In genomic region chr16:95718119-95718518, GRCm38 (mm10) we compare ENCODE assay signal across 17 mouse cellular contexts. TPM values are rescaled to one million over a fixed set of nuclear protein-coding genes. Genes with fewer than 3 reads are reported as not detected.
DNase-seq lines count a peak whose midpoint lies in the region; ATAC-seq and TF ChIP-seq lines count a peak whose summit lies in the region.
"Had no signal": no experiment of that assay in that cellular context is flagged by ENCODE, and none has a peak within 500 bp of the region (broad histone marks: within the 10 kb centered on the region; RNA-seq: fewer than 3 reads in every experiment).

No protein-coding gene starts in this region.

- H3K36me3 ChIP-seq in kidney, postnatal 0 days (ENCODE audit: insufficient read depth, low read length), result peaks cover 73% of the 10 kb centered on the region
- peaks cover 82% of the 10 kb centered on the region for H3K36me3 ChIP-seq in kidney, embryonic 16.5 days (ENCODE audit: insufficient read depth, low read length)
- H3K36me3 ChIP-seq in forebrain, embryonic 15.5 days, result peaks cover 58% of the 10 kb centered on the region

- H3K9ac ChIP-seq in kidney, postnatal 0 days (ENCODE audit: low read depth, low read length), result no peak overlapping the region
- H3K9ac ChIP-seq in kidney, embryonic 16.5 days (replicated peaks; ENCODE audit: low read length), result no peak overlapping the region
- no peak overlapping the region for H3K9ac ChIP-seq in forebrain, embryonic 15.5 days (replicated peaks)
- H3K9ac ChIP-seq: embryonic facial prominence, embryonic 15.5 days; hindbrain, embryonic 13.5 days; limb, embryonic 12.5 days; liver, embryonic 12.5 days had no signal

- ATAC-seq in kidney, postnatal 0 days (replicated peaks; ENCODE audit: low FRiP score, low read depth), result 0 out of 2 replicates have a peak, but pooled peaks have one; percentile 25
- ATAC-seq in kidney, embryonic 16.5 days (ENCODE audit: low FRiP score, low TSS enrichment), result no peak
- peak; percentile 99 for ATAC-seq in megakaryocyte-erythroid progenitor cell, adult 5-6 weeks (replicated peaks; ENCODE audit: low FRiP score, low TSS enrichment, poor library complexity, severe bottlenecking)
- ATAC-seq in forebrain, embryonic 15.5 days (replicated peaks), result no peak
- ATAC-seq: liver, embryonic 12.5 days had no signal

- H3K4me2 ChIP-seq in kidney, postnatal 0 days (ENCODE audit: low read length), result no peak overlapping the region
- H3K4me2 ChIP-seq in kidney, embryonic 16.5 days (replicated peaks; ENCODE audit: low read depth, low read length), result no peak overlapping the region
- H3K4me2 ChIP-seq in forebrain, embryonic 15.5 days (replicated peaks), result no peak overlapping the region
- H3K4me2 ChIP-seq: embryonic facial prominence, embryonic 15.5 days; hindbrain, embryonic 13.5 days; limb, embryonic 12.5 days; liver, embryonic 12.5 days had no signal

- H3K4me3 ChIP-seq in kidney, postnatal 0 days (replicated peaks; ENCODE audit: low read depth, low read length), result no peak overlapping the region
- no peak overlapping the region for H3K4me3 ChIP-seq in kidney, embryonic 16.5 days (ENCODE audit: low read length)
- H3K4me3 ChIP-seq in forebrain, embryonic 15.5 days, result no peak overlapping the region
- H3K4me3 ChIP-seq: embryonic facial prominence, embryonic 15.5 days; forebrain, embryonic 10.5 days; hindbrain, embryonic 13.5 days; limb, embryonic 12.5 days; liver, embryonic 12.5 days had no signal

- no peaks in the 10 kb centered on the region for H3K9me3 ChIP-seq in kidney, postnatal 0 days (replicated peaks; ENCODE audit: low read length)
- H3K9me3 ChIP-seq in kidney, embryonic 16.5 days (ENCODE audit: low read length), result peaks cover 9% of the 10 kb centered on the region
- no peaks in the 10 kb centered on the region for H3K9me3 ChIP-seq in forebrain, embryonic 15.5 days
- H3K9me3 ChIP-seq: embryonic facial prominence, embryonic 15.5 days; liver, embryonic 12.5 days had no signal

- peak; percentile 93 for DNase-seq in heart, adult 11 months
- DNase-seq in heart, postnatal 4 days, result no peak
- DNase-seq in kidney, postnatal 0 days (ENCODE audit: low spot score), result no peak
- peak; percentile 67 for DNase-seq in adrenal gland, postnatal 10 days
- DNase-seq in cerebellum, adult 11-12 months, result no peak
- DNase-seq: cerebellum, adult 18-20 months; cerebellum, postnatal 25 days; gastrocnemius, postnatal 25 days; lung, adult 2 months had no signal

- no peaks in the 10 kb centered on the region for H3K4me1 ChIP-seq in kidney, postnatal 0 days (replicated peaks; ENCODE audit: insufficient read depth, low read length)
- H3K4me1 ChIP-seq in kidney, embryonic 16.5 days (ENCODE audit: insufficient read depth, low read length), result no peaks in the 10 kb centered on the region
- no peaks in the 10 kb centered on the region for H3K4me1 ChIP-seq in forebrain, embryonic 15.5 days
- H3K4me1 ChIP-seq: embryonic facial prominence, embryonic 15.5 days; forebrain, embryonic 10.5 days; hindbrain, embryonic 13.5 days; limb, embryonic 12.5 days; liver, embryonic 12.5 days had no signal

- WGBS in kidney, postnatal 0 days, result 100% methylated on average over 4 of the region's 4 CpGs
- WGBS in kidney, embryonic 16.5 days, result 98% methylated on average over 4 of the region's 4 CpGs
- 97% methylated on average over 4 of the region's 4 CpGs for WGBS in forebrain, embryonic 15.5 days

- no peak for TF ChIP-seq CTCF in kidney, postnatal 0 days (IDR thresholded peaks at IDR 0.05; ENCODE audit: low read depth)

- no peaks in the 10 kb centered on the region for H3K27me3 ChIP-seq in kidney, postnatal 0 days (ENCODE audit: insufficient read depth, low read length)
- H3K27me3 ChIP-seq in kidney, embryonic 16.5 days (ENCODE audit: insufficient read depth, low read length), result no peaks in the 10 kb centered on the region
- no peaks in the 10 kb centered on the region for H3K27me3 ChIP-seq in forebrain, embryonic 15.5 days
- H3K27me3 ChIP-seq: embryonic facial prominence, embryonic 15.5 days; hindbrain, embryonic 13.5 days; limb, embryonic 12.5 days; liver, embryonic 12.5 days had no signal

- no peak overlapping the region for H3K27ac ChIP-seq in kidney, postnatal 0 days
- no peak overlapping the region for H3K27ac ChIP-seq in kidney, embryonic 16.5 days (ENCODE audit: low read length)
- H3K27ac ChIP-seq in forebrain, embryonic 15.5 days (replicated peaks), result no peak overlapping the region
- H3K27ac ChIP-seq: embryonic facial prominence, embryonic 15.5 days; forebrain, embryonic 10.5 days; hindbrain, embryonic 13.5 days; limb, embryonic 12.5 days; liver, embryonic 12.5 days had no signal

RNA-seq across cellular contexts. Expression of gene Ets2, which starts 16.2 kb away (rescaled TPM):
- total RNA-seq in heart, postnatal 4 days (2021), result 100 to 1,000 TPM; 106 to 110 TPM
- polyA plus RNA-seq in kidney, postnatal 0 days (2015; fragmentation: Nextera tagmentation; extraction: Ambion mirVana), result 50.8 and 51.7 TPM in 2 replicates
- polyA plus RNA-seq in kidney, embryonic 16.5 days (2015; fragmentation: Nextera tagmentation; extraction: Ambion mirVana), result 69.3 and 72.7 TPM in 2 replicates
- 10 to 100 TPM; 69.6 to 93.3 TPM for total RNA-seq in adrenal gland, postnatal 10 days (2021)
- total RNA-seq in megakaryocyte-erythroid progenitor cell, adult 5-6 weeks (2014; fragmentation: Nextera tagmentation), result 9.0 and 9.3 TPM in 2 replicates
- total RNA-seq in megakaryocyte-erythroid progenitor cell, adult 5-6 weeks (2017), result 6.4 and 7.8 TPM in 2 replicates
- polyA plus RNA-seq in forebrain, embryonic 15.5 days (2015; fragmentation: Nextera tagmentation; extraction: Ambion mirVana), result 14.4 and 16.9 TPM in 2 replicates

Comparison
In these comparisons a context has a peak if more than half of its experiments do, and no peak if none do; other contexts are left out.
1. DNase-seq: peak in heart, adult 11 months (single experiment) and adrenal gland, postnatal 10 days (single experiment); none in heart, postnatal 4 days (single experiment), kidney, postnatal 0 days (single experiment) and cerebellum, adult 11-12 months (single experiment).
2. ATAC-seq: peak in kidney, postnatal 0 days (single experiment) and megakaryocyte-erythroid progenitor cell, adult 5-6 weeks (single experiment); none in kidney, embryonic 16.5 days (single experiment) and forebrain, embryonic 15.5 days (single experiment).
3. RNA of gene Ets2, which starts 16.2 kb away (total RNA-seq): 106 to 110 TPM in heart, postnatal 4 days and 69.6 to 93.3 TPM in adrenal gland, postnatal 10 days; 6.4 to 9.3 TPM in megakaryocyte-erythroid progenitor cell, adult 5-6 weeks; every median in the first group is over 4 times any median in the second.